Mouse (Mus musculus): ENCODE results near the gene Mmp21.

GRCm38 (mm10) chr7:133645716-133646115 lies 34.1 kb downstream of the Mmp21 start:
- no peak for TF ChIP-seq GATA1 (IDR thresholded peaks at IDR 0.05; ENCODE audit: borderline replicate concordance, low read length)
- TF ChIP-seq FLI1 (IDR thresholded peaks at IDR 0.05; ENCODE audit: low read length): no peak

All from megakaryocyte, embryonic 14.5 days (primary cell).